Mouse (Mus musculus): ENCODE results near the gene C8a.

- TF ChIP-seq CTCF (IDR thresholded peaks at IDR 0.05; ENCODE audit: low read depth, low read length) (0 out of 2 replicates have a peak, but pooled peaks have one; percentile 27), POLR2AphosphoS5 (IDR thresholded peaks at IDR 0.05; ENCODE audit: insufficient replicate concordance, low read depth, low read length) (no peak), GATA1 (IDR thresholded peaks at IDR 0.05; ENCODE audit: borderline replicate concordance, low read length) (no peak)
Observed at GRCm38 (mm10) chr4:104894004-104894734, 18.0 kb upstream of the C8a start.
